Mouse (Mus musculus) thymus, adult 18-20 months (tissue): ENCODE results near the gene Ccdc24.

Source experiments
- DNase-seq, 2 experiments: peaks; one replicate each; pipeline ENCODE4 v3.0.0; 2022; ENCODE audit warnings: mixed read lengths in 2 of 2

Ccdc24 gene

GRCm38 (mm10) chr4:117890750-117891149 is 18.4 kb upstream of the Ccdc24 start:
- DNase-seq = no peak

- no peak for DNase-seq
These were observed 17.7 kb upstream of the Ccdc24 start for GRCm38 (mm10) chr4:117890031-117890430.

GRCm38 (mm10) chr4:117889471-117889870 is 17.1 kb upstream of the Ccdc24 start:
- no peak for DNase-seq

GRCm38 (mm10) chr4:117887920-117888319 is 15.6 kb upstream of the Ccdc24 start:
- no peak for DNase-seq

- peak; percentile 86 to 91 for DNase-seq
These were observed 14.8 kb upstream of the Ccdc24 start, which contains the start of gene Atp6v0b for GRCm38 (mm10) chr4:117887133-117887532. TSS of gene Atp6v0b (minus strand) at chr4:117887333.

- no peak for DNase-seq
These were observed 14.3 kb upstream of the Ccdc24 start for GRCm38 (mm10) chr4:117886644-117887043.

GRCm38 (mm10) chr4:117885994-117886393 is 13.6 kb upstream of the Ccdc24 start:
- DNase-seq = no peak

- DNase-seq = no peak
These were observed 12.7 kb upstream of the Ccdc24 start for GRCm38 (mm10) chr4:117885093-117885492.

- DNase-seq = no peak
These were observed 11.8 kb upstream of the Ccdc24 start for GRCm38 (mm10) chr4:117884146-117884545.

GRCm38 (mm10) chr4:117882701-117883691 is 10.6 kb upstream of the Ccdc24 start, which contains the start of gene B4galt2:
TSS of gene B4galt2 (minus strand) at chr4:117883487.
- no peak for DNase-seq

- no peak for DNase-seq
These were observed 6.3 kb upstream of the Ccdc24 start for GRCm38 (mm10) chr4:117878703-117879102.

GRCm38 (mm10) chr4:117878301-117878700 is 5.9 kb upstream of the Ccdc24 start:
- peak; percentile 53 to 54 for DNase-seq

GRCm38 (mm10) chr4:117873615-117874014 is 1.3 kb upstream of the Ccdc24 start:
- no peak for DNase-seq

- DNase-seq = no peak
These were observed 570 bp downstream of the Ccdc24 start for GRCm38 (mm10) chr4:117871787-117872186.

- no peak for DNase-seq
These were observed 1.9 kb downstream of the Ccdc24 start for GRCm38 (mm10) chr4:117870437-117870836.

GRCm38 (mm10) chr4:117869317-117869716 is 3.0 kb downstream of the Ccdc24 start:
- no peak for DNase-seq

- DNase-seq = no peak
These were observed 4.5 kb downstream of the Ccdc24 start for GRCm38 (mm10) chr4:117867823-117868222.

- DNase-seq = no peak
These were observed 5.4 kb downstream of the Ccdc24 start for GRCm38 (mm10) chr4:117867000-117867399.

- DNase-seq = no peak
These were observed 6.3 kb downstream of the Ccdc24 start for GRCm38 (mm10) chr4:117866083-117866482.

- no peak for DNase-seq
These were observed 9.5 kb downstream of the Ccdc24 start for GRCm38 (mm10) chr4:117862823-117863222.

- no peak for DNase-seq
These were observed 11.8 kb downstream of the Ccdc24 start for GRCm38 (mm10) chr4:117860570-117860969.

- no peak for DNase-seq
These were observed 13.6 kb downstream of the Ccdc24 start for GRCm38 (mm10) chr4:117858794-117859193.

GRCm38 (mm10) chr4:117855146-117855545 is 17.2 kb downstream of the Ccdc24 start:
- no peak for DNase-seq

- DNase-seq = no peak
These were observed 20.0 kb downstream of the Ccdc24 start for GRCm38 (mm10) chr4:117852152-117852868.
